Mouse (Mus musculus) stomach, embryonic 16.5 days (tissue): ENCODE data around the gene Mcm2. TPM values are rescaled to one million over a fixed set of nuclear protein-coding genes. Genes with fewer than 3 reads are reported as not detected.

Experiments used
- ATAC-seq: fragments of 200-750 bp; cut with Nextera tagmentation; 2 replicates; pipeline ENCODE4 v1.8.0; 2017; ENCODE audit warnings: moderate number of reproducible peaks, moderate TSS enrichment; ENCODE audit not compliant: insufficient read depth, low FRiP score
- H3K27ac ChIP-seq: fragments of 300-500 bp; sonication (generic); 2 replicates; pipeline ENCODE4 v1.5.1; 2014; ENCODE audit warnings: low read length
- H3K27me3 ChIP-seq: fragments of 300-500 bp; sonication (generic); 2 replicates; pipeline ENCODE4 v1.6.1; 2014; ENCODE audit warnings: low read length, control low read depth, mixed read lengths; ENCODE audit not compliant: control insufficient read depth, insufficient read depth
- H3K36me3 ChIP-seq: fragments of 300-500 bp; sonication (generic); 2 replicates; pipeline ENCODE4 v1.6.1; 2014; ENCODE audit warnings: low read length; ENCODE audit not compliant: control insufficient read depth, insufficient read depth
- H3K4me1 ChIP-seq: fragments of 300-500 bp; sonication (generic); 2 replicates; pipeline ENCODE4 v1.6.1; 2014; ENCODE audit warnings: low read length, control low read depth, mixed read lengths; ENCODE audit not compliant: control insufficient read depth, insufficient read depth
- H3K4me2 ChIP-seq: fragments of 300-500 bp; sonication (generic); 2 replicates; pipeline ENCODE4 v1.6.1; 2014; ENCODE audit warnings: low read depth, low read length, mixed read lengths
- H3K4me3 ChIP-seq: fragments of 300-500 bp; sonication (generic); replicated peaks from 2 replicates; pipeline ENCODE4 v1.5.1; 2014; ENCODE audit warnings: mild to moderate bottlenecking, low read length
- H3K9ac ChIP-seq: fragments of 300-500 bp; sonication (generic); 2 replicates; pipeline ENCODE4 v1.6.1; 2014; ENCODE audit warnings: low read length
- H3K9me3 ChIP-seq: fragments of 300-500 bp; sonication (generic); replicated peaks from 2 replicates; pipeline ENCODE4 v1.6.1; 2016; ENCODE audit warnings: low read length, control low read depth; ENCODE audit not compliant: control insufficient read depth
- WGBS: fragments of 180-500 bp; shearing (Covaris S2); extraction: QIAGEN DNeasy Blood & Tissue Kit; methylation state at CpG from one replicate; pipeline ENCODE4 v1.1.7; 2014; 5-methylcytosine and 5-hydroxymethylcytosine counted together
- polyA plus RNA-seq: library from polyadenylated mRNA; unstranded; fragments of >200 nt; fragmentation: Nextera tagmentation; extraction: Ambion mirVana; gene quantifications from 2 replicates; pipeline ENCODE4 v1.2.1, GENCODE M21; 2015

Mcm2 gene
- polyA plus RNA-seq, 1 experiment from 2014 or later = 98.4 TPM

DNA sequence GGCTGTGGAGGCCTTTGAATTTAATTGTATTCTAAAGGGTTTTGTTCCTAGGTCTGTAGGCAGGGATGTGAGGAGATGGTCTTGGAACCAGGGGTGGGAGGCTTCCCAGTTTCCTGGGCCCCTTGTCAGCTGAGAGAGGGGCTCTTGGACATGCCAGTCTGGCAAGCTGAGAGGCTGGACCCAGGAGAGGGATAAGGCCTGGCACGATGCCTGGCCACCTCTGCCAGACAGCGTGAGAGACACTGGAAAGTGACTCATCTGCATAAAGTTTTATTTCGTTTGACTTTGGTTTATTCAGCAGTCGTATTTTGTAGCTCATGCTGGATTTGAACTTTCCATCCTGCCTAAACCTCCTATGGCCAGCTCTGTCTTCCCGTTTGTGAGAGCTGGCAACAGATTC, 30.0 kb upstream of the Mcm2 start:
- H3K4me1 ChIP-seq = peaks cover 25% of the 10 kb centered on the region
- no peak for ATAC-seq
- H3K27me3 ChIP-seq = no peaks in the 10 kb centered on the region
- no peaks in the 10 kb centered on the region for H3K36me3 ChIP-seq
- H3K9ac ChIP-seq = no peak overlapping the region
- no peak overlapping the region for H3K4me3 ChIP-seq
- WGBS = 60% methylated on average over 5 of the region's 5 CpGs
- no peak overlapping the region for H3K4me2 ChIP-seq
- no peaks in the 10 kb centered on the region for H3K9me3 ChIP-seq
- no peak overlapping the region for H3K27ac ChIP-seq

DNA sequence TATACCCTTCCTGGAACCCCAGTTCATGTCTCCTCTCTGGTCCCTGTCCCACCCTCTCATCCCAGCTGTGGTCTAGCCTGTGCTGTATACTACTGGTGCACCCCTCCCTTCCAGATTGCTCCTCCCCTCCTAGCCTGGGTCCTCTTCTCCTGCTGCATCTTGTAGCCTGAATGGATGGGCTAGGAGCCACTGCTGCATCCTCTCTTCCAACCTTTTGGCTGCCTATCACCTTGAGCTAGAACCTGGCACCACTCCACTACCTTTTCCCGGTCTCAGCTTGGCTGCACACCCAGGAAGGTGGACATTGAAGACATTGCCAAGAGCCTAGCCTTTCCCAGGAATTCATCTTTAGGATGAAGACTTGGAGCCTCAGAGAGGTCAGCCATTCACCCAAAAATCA, 29.4 kb upstream of the Mcm2 start:
- Histone ChIP-seq H3K27ac (no peak overlapping the region), H3K9me3 (no peaks in the 10 kb centered on the region), H3K27me3 (no peaks in the 10 kb centered on the region), H3K4me1 (peaks cover 25% of the 10 kb centered on the region), H3K9ac (no peak overlapping the region), H3K4me2 (no peak overlapping the region), H3K4me3 (no peak overlapping the region), H3K36me3 (no peaks in the 10 kb centered on the region)
- no peak for ATAC-seq
- WGBS = 79% methylated on average over 1 of the region's 1 CpGs

DNA sequence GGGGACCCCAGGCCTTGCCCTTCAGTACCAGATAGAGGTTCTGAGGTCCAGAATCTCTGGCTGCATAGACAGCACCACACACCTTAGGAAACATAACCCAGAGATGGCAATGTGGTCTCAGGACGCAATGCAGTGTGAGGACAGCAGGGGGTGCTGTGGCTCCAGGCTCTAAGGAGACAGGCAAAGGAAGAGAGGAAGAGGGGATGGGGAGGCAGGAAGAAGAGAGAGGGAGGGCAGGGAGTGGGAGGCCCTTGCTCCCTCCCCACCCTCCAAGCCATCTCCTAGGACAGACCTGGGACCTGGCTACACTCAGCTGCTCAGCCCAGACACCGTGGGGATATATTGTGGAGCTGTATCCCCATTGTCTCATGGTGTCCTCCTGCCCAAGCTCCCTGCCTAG, 29.0 kb upstream of the Mcm2 start:
- H3K9ac ChIP-seq = no peak overlapping the region
- H3K9me3 ChIP-seq = no peaks in the 10 kb centered on the region
- WGBS = 12% methylated on average over 2 of the region's 2 CpGs
- no peak overlapping the region for H3K27ac ChIP-seq
- H3K27me3 ChIP-seq = no peaks in the 10 kb centered on the region
- H3K4me2 ChIP-seq = no peak overlapping the region
- no peak overlapping the region for H3K4me3 ChIP-seq
- ATAC-seq = no peak
- H3K36me3 ChIP-seq = no peaks in the 10 kb centered on the region
- H3K4me1 ChIP-seq = peaks cover 25% of the 10 kb centered on the region

DNA sequence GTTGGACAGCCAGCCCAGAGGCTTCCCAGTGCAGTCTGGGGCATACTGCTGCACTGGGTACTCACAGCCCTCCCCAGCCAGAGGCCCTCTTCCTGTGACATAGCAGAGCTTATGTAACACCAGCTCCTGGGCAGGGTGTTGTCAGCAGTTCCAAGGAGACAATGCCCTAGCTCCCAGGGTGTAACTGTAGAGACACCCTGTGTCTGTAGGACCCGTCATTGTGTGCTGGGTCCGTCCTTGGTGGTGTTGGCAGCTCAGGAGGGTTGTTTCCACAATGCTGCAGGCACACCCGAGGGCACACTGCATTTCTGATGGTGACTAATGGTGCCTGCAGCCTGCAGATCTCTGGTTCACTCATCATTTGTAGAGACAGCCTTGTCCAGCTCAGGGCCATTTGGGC, 28.3 kb upstream of the Mcm2 start:
- Histone ChIP-seq H3K27me3 (no peaks in the 10 kb centered on the region), H3K4me3 (no peak overlapping the region), H3K9me3 (no peaks in the 10 kb centered on the region), H3K27ac (no peak overlapping the region), H3K36me3 (no peaks in the 10 kb centered on the region), H3K9ac (no peak overlapping the region), H3K4me2 (no peak overlapping the region), H3K4me1 (peaks cover 25% of the 10 kb centered on the region)
- 52% methylated on average over 3 of the region's 3 CpGs for WGBS
- no peak for ATAC-seq

DNA sequence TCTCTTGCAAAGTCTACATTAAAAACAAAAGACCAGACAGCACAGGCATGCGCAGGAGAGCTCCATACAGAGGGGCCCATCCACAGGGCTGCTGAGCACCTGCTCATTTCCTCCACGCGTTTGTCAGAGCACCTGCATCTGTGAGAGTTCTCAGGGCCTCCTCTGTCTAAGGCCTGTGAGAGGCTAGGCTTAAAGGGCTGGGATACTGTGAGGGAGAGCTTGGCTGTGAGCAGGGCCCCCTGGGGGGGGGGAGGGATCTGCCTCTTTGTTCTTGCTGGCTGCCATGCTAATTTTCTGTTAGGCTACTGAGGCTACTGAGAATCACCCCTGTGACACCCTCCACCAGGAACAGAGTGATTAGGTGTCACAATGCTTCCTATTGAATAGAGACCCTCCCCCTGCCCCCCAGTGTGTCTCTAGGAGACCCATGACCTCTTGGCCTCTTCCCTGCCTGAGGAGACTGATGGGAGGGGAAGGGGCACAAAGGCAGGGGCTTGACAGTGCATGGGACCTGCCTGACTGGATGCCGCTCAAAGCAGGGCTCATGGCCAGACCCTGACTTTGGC, 27.1 kb upstream of the Mcm2 start:
- peaks cover 25% of the 10 kb centered on the region for H3K4me1 ChIP-seq
- no peak overlapping the region for H3K27ac ChIP-seq
- no peaks in the 10 kb centered on the region for H3K27me3 ChIP-seq
- no peak overlapping the region for H3K4me3 ChIP-seq
- WGBS = 28% methylated on average over 4 of the region's 4 CpGs
- no peaks in the 10 kb centered on the region for H3K9me3 ChIP-seq
- no peaks in the 10 kb centered on the region for H3K36me3 ChIP-seq
- H3K4me2 ChIP-seq = no peak overlapping the region
- 0 out of 2 replicates have a peak, but pooled peaks have one; percentile 18 for ATAC-seq
- no peak overlapping the region for H3K9ac ChIP-seq

DNA sequence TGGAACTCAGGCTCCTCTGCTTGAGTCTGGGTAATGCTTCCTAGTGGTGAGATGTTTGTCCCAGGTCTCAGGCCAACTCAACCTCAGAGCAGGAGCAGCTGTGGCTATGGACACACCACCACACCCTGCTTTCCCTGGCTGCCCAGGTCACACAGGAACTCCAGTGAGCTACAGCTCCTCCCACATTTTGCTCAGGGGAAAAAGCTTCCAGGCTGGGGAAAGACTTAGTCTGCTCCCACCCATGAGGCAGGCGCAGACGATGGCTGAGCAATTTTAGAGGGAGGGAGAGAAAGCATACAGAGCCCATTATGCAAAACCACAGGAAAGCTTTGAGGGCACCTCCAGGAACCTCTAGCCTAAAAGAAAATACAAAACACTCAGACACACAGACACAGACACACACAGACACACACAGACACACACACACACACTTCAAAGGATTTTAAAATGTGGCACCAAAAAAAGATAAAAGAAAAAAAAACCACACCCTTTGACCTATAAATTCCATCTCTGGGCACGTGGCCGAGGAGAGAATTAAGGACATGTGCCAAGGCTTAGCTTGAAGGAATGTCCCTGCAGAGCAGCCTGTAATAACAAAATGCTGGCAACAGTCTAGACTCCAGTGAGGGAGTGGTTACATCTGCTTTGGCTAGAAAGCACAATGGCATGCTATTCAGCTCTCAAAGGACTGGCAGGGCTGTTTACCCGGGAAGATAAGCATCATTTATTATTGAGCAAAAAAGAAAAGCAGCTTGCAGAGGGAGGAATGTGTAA, 26.1 kb upstream of the Mcm2 start:
- Histone ChIP-seq H3K4me3 (no peak overlapping the region), H3K9ac (no peak overlapping the region), H3K9me3 (no peaks in the 10 kb centered on the region), H3K4me2 (no peak overlapping the region), H3K27me3 (no peaks in the 10 kb centered on the region), H3K4me1 (peaks cover 25% of the 10 kb centered on the region), H3K36me3 (no peaks in the 10 kb centered on the region), H3K27ac (peak overlapping the region; percentile 63)
- 5% methylated on average over 5 of the region's 5 CpGs for WGBS
- peak; percentile 75; the same call in 1 of the 2 replicates for ATAC-seq

DNA sequence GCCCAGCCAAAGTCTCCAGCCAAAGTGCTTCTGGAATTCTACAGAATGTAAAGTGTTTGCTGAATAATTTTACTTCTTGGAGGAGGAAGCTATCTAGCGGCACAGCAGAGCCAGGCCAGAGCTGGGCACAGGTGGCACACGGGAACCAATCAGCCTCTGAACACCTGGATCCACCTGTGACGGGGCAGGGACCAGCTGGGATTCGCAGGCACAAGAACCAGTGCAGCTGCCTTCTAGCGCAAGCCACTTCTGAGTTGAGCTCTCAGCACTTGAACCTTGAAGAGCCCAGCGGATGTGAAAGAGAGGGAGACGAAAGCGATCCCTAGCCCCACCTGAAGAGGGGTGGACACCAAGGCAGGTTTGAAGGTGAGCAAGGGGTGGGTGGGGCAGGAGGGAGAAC, 20.2 kb upstream of the Mcm2 start:
- ATAC-seq = no peak
- Histone ChIP-seq H3K4me3 (no peak overlapping the region), H3K4me1 (no peaks in the 10 kb centered on the region), H3K36me3 (no peaks in the 10 kb centered on the region), H3K27ac (no peak overlapping the region), H3K27me3 (no peaks in the 10 kb centered on the region), H3K4me2 (no peak overlapping the region), H3K9ac (no peak overlapping the region), H3K9me3 (no peaks in the 10 kb centered on the region)
- 80% methylated on average over 8 of the region's 8 CpGs for WGBS

DNA sequence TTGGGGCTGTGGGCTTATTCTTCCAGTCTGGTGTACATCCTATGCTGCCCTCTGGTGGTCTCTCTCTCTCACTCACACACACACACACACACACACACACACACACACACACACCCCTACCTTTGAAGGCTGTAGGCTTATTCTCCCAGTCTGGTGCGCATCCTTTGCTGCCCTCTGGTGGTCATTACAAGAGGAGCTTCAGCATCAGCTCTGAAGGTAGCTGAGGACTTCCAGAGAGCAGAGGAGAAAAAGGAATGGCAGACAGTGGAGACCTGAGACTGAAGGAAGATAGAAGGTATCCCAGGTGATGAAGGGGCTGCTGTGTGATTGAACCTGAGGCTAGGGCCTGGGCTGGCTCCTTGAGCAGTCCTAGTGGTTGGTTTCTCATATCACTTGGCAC, 17.6 kb upstream of the Mcm2 start:
- peaks cover 3% of the 10 kb centered on the region; the same call in 1 of the 2 replicates for H3K36me3 ChIP-seq
- no peaks in the 10 kb centered on the region for H3K27me3 ChIP-seq
- no peak overlapping the region for H3K4me3 ChIP-seq
- no peak overlapping the region for H3K4me2 ChIP-seq
- H3K9ac ChIP-seq = no peak overlapping the region
- H3K4me1 ChIP-seq = no peaks in the 10 kb centered on the region
- no peaks in the 10 kb centered on the region for H3K9me3 ChIP-seq
- no peak overlapping the region for H3K27ac ChIP-seq
- 60% methylated on average over 1 of the region's 1 CpGs for WGBS
- ATAC-seq = no peak

DNA sequence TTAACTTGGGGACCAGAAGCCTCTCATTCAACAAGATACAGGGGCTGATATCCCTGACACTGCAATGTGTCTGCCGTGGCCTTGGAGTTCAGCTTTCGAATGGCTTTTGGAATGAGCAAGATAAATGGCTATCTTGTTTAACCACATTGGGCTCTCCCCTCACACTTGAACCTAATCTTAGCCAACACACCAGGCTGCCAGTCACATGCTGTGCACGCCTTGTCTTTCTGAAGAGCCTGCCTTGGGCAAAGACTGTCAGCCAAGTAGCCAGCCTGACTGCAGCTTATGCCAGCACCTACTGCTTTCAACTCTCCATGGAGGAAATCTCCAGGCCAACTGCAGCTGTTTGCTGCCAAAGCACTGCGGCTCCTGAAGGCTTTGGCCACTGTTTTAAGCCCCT, 16.9 kb upstream of the Mcm2 start:
- peak; percentile 42 for ATAC-seq
- H3K4me3 ChIP-seq = no peak overlapping the region
- WGBS = 73% methylated on average over 4 of the region's 4 CpGs
- no peak overlapping the region for H3K9ac ChIP-seq
- H3K4me2 ChIP-seq = no peak overlapping the region
- H3K4me1 ChIP-seq = no peaks in the 10 kb centered on the region
- H3K27me3 ChIP-seq = no peaks in the 10 kb centered on the region
- peaks cover 3% of the 10 kb centered on the region; the same call in 1 of the 2 replicates for H3K36me3 ChIP-seq
- H3K27ac ChIP-seq = no peak overlapping the region
- no peaks in the 10 kb centered on the region for H3K9me3 ChIP-seq
